Mouse (Mus musculus): ENCODE measurements around the gene Gm6034. TPM values are rescaled to one million over a fixed set of nuclear protein-coding genes. Genes with fewer than 3 reads are reported as not detected.
"Not testable (repeated sequence)": the region's sequence is repeated elsewhere in the genome, so short reads cannot be mapped to it uniquely, and the experiment has no call there.

Gm6034 gene
- not detected for total RNA-seq (2021)
- long read RNA-seq, experiment 1: 0 reads
- long read RNA-seq, experiment 2: 0 reads

GRCm38 (mm10) chr17:36042610-36043169 lies at the start of gene Gm6034, which contains the start of gene H2-T22:
TSS of gene Gm6034 (plus strand) at chr17:36042961.
TSS of gene H2-T22 (minus strand) at chr17:36042747.
- Histone ChIP-seq H3K4me3 (peak within 1 kb of the TSS; percentile 74), H3K27ac (peak within 1 kb of the TSS; percentile 88)
- DNase-seq: peak; percentile 70
- intact Hi-C loops (cut with DNase I): not testable (repeated sequence)

GRCm38 (mm10) chr17:35993675-35994074 lies 49.1 kb upstream of the Gm6034 start:
- peak; percentile 84 for DNase-seq
- Histone ChIP-seq H3K27ac (peak overlapping the region; percentile 89), H3K4me3 (peak overlapping the region; percentile 87)
- TF ChIP-seq CTCF (IDR thresholded peaks at IDR 0.05): no peak; the same call in 1 of the 2 replicates
- intact Hi-C loops (cut with DNase I): loop anchor here (2.0 kb wide), 1 partner anchor 55 kb away; no protein-coding TSS in a partner anchor

GRCm38 (mm10) chr17:35994175-35994878 lies 48.4 kb upstream of the Gm6034 start:
- TF ChIP-seq CTCF (IDR thresholded peaks at IDR 0.05): no peak
- Histone ChIP-seq H3K4me3 (peak overlapping the region; percentile 87), H3K27ac (peak overlapping the region; percentile 89)
- intact Hi-C loops (cut with DNase I): no loop called here
- peak; percentile 87 for DNase-seq

GRCm38 (mm10) chr17:35994879-35995240 lies 47.9 kb upstream of the Gm6034 start:
- DNase-seq: no peak
- no peak for TF ChIP-seq CTCF (IDR thresholded peaks at IDR 0.05)
- Histone ChIP-seq H3K4me3 (peak overlapping the region; percentile 87), H3K27ac (peak overlapping the region; percentile 89)
- intact Hi-C loops (cut with DNase I): loop anchor here (5.0 kb wide), 1 partner anchor 117 kb away; no protein-coding TSS in a partner anchor

GRCm38 (mm10) chr17:35996949-35997348 lies 45.8 kb upstream of the Gm6034 start:
- DNase-seq: peak; percentile 92
- intact Hi-C loops (cut with DNase I): loop anchor here (1.0 to 5.0 kb wide), 2 partner anchors 38 to 115 kb away; no protein-coding TSS in a partner anchor
- no peak; the same call in none of the 2 replicates for TF ChIP-seq CTCF (IDR thresholded peaks at IDR 0.05)
- H3K27ac ChIP-seq: peak overlapping the region; percentile 35; the same call in 1 of the 2 replicates
- peak overlapping the region; percentile 24 for H3K4me3 ChIP-seq

GRCm38 (mm10) chr17:35997713-35998510 lies 44.8 kb upstream of the Gm6034 start:
- peak overlapping the region; percentile 24 for H3K4me3 ChIP-seq
- no peak for DNase-seq
- H3K27ac ChIP-seq: peak overlapping the region; percentile 53; the same call in 1 of the 2 replicates
- no peak for TF ChIP-seq CTCF (IDR thresholded peaks at IDR 0.05)
- intact Hi-C loops (cut with DNase I): loop anchor here (1.0 to 5.0 kb wide), 2 partner anchors 37 to 114 kb away; no protein-coding TSS in a partner anchor

- no peak for TF ChIP-seq CTCF (IDR thresholded peaks at IDR 0.05)
- H3K27ac ChIP-seq: no peak overlapping the region
- no peak for DNase-seq
- no peak overlapping the region for H3K4me3 ChIP-seq
- intact Hi-C loops (cut with DNase I): loop anchor here (5.0 kb wide), 1 partner anchor 114 kb away; no protein-coding TSS in a partner anchor
Measured at GRCm38 (mm10) chr17:35998545-35999305, 44.0 kb upstream of the Gm6034 start.

GRCm38 (mm10) chr17:35999356-35999755 lies 43.4 kb upstream of the Gm6034 start:
- Histone ChIP-seq H3K4me3 (no peak overlapping the region), H3K27ac (no peak overlapping the region)
- TF ChIP-seq CTCF (IDR thresholded peaks at IDR 0.05): no peak
- intact Hi-C loops (cut with DNase I): loop anchor here (5.0 kb wide), 1 partner anchor 113 kb away; no protein-coding TSS in a partner anchor
- DNase-seq: no peak

- Histone ChIP-seq H3K27ac (peak overlapping the region; percentile 20; the same call in 1 of the 2 replicates), H3K4me3 (no peak overlapping the region)
- no peak for DNase-seq
- intact Hi-C loops (cut with DNase I): no loop called here
- no peak for TF ChIP-seq CTCF (IDR thresholded peaks at IDR 0.05)
Measured at GRCm38 (mm10) chr17:36000349-36000748, 42.4 kb upstream of the Gm6034 start.

- no peak for TF ChIP-seq CTCF (IDR thresholded peaks at IDR 0.05)
- no peak for DNase-seq
- peak overlapping the region; percentile 20; the same call in 1 of the 2 replicates for H3K27ac ChIP-seq
- H3K4me3 ChIP-seq: no peak overlapping the region
- intact Hi-C loops (cut with DNase I): no loop called here
Measured at GRCm38 (mm10) chr17:36001121-36001897, 41.5 kb upstream of the Gm6034 start.

GRCm38 (mm10) chr17:36001966-36002365 lies 40.8 kb upstream of the Gm6034 start:
- no peak for TF ChIP-seq CTCF (IDR thresholded peaks at IDR 0.05)
- Histone ChIP-seq H3K4me3 (no peak overlapping the region), H3K27ac (no peak overlapping the region; the same call in 1 of the 2 replicates)
- DNase-seq: no peak
- intact Hi-C loops (cut with DNase I): no loop called here

Data from gastrocnemius, adult 2 months (tissue).